Mouse (Mus musculus) heart, embryonic 15.5 days (tissue): ENCODE measurements around the gene Tmem233. TPM values are rescaled to one million over a fixed set of nuclear protein-coding genes. Genes with fewer than 3 reads are reported as not detected.

Experiments used
- ATAC-seq: fragments of 200-750 bp; cut with Nextera tagmentation; replicated peaks from 2 replicates; pipeline ENCODE4 v1.8.0; 2017; ENCODE audit warnings: low read depth, moderate TSS enrichment; ENCODE audit not compliant: insufficient number of reproducible peaks, insufficient read depth, low FRiP score
- H3K27ac ChIP-seq: fragments of 300-500 bp; sonication (generic); 2 replicates; pipeline ENCODE4 v1.5.1; 2015; ENCODE audit warnings: mild to moderate bottlenecking, inconsistent platforms
- H3K27me3 ChIP-seq: fragments of 300-500 bp; sonication (generic); 2 replicates; pipeline ENCODE4 v1.6.1; 2015; ENCODE audit warnings: inconsistent platforms
- H3K36me3 ChIP-seq: fragments of 300-500 bp; sonication (generic); 2 replicates; pipeline ENCODE4 v1.6.1; 2015; ENCODE audit warnings: mild to moderate bottlenecking, inconsistent platforms
- H3K4me1 ChIP-seq: fragments of 300-500 bp; sonication (generic); replicated peaks from 2 replicates; pipeline ENCODE4 v1.6.1; 2015; ENCODE audit warnings: inconsistent platforms
- H3K4me2 ChIP-seq: fragments of 300-500 bp; sonication (generic); 2 replicates; pipeline ENCODE4 v1.6.1; 2015; ENCODE audit warnings: inconsistent platforms, mild to moderate bottlenecking, moderate library complexity
- H3K4me3 ChIP-seq: fragments of 300-500 bp; sonication (generic); 2 replicates; pipeline ENCODE4 v1.5.1; 2015; ENCODE audit warnings: mild to moderate bottlenecking, inconsistent platforms
- H3K9ac ChIP-seq: fragments of 300-500 bp; sonication (generic); 2 replicates; pipeline ENCODE4 v1.6.1; 2015; ENCODE audit warnings: mild to moderate bottlenecking, inconsistent platforms
- H3K9me3 ChIP-seq: fragments of 300-500 bp; sonication (generic); replicated peaks from 2 replicates; pipeline ENCODE4 v1.6.1; 2016; ENCODE audit warnings: inconsistent platforms
- WGBS: fragments of 180-500 bp; shearing (Covaris S2); methylation state at CpG from one replicate; pipeline ENCODE4 v1.1.7; 2015; ENCODE audit warnings: mixed read lengths; 5-methylcytosine and 5-hydroxymethylcytosine counted together
- polyA plus RNA-seq: library from polyadenylated mRNA; unstranded; fragments of >200 nt; fragmentation: Nextera tagmentation; extraction: Ambion mirVana; gene quantifications from 2 replicates; pipeline ENCODE4 v1.2.1, GENCODE M21; 2015

The Tmem233 gene
- not detected in 2 replicates for polyA plus RNA-seq

DNA sequence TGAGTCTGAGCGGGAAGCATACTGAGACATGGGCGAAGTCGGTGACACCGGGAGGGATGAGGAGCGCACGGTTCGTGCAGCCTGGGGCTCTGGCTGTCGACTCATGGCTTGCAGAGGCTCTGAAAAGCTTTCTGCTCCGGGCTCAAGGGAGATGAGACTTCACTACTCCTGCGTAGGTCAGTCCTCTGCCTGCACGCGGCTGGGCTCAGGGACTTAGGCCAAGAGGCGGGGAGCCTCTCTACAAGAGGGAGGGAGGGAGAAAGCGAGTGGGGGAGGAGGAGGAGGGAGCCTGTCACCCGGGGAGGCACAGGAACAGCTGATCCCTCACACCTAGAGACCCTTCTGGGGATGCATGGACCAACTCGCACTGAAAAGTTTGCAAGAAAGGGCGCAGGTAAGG lies at the start of gene Tmem233:
Tmem233 (minus strand) TSS at position 164 of the 400 bp plus-strand sequence.
- H3K27ac ChIP-seq, result no peak within 1 kb of the TSS
- ATAC-seq, result no peak
- no peaks in the 10 kb centered on the region for H3K36me3 ChIP-seq
- H3K9ac ChIP-seq, result no peak within 1 kb of the TSS
- H3K4me2 ChIP-seq, result no peak within 1 kb of the TSS
- H3K4me1 ChIP-seq, result no peaks in the 10 kb centered on the region
- H3K9me3 ChIP-seq, result no peaks in the 10 kb centered on the region
- WGBS, result 6% methylated on average over 17 of the region's 17 CpGs
- peaks cover 32% of the 10 kb centered on the region for H3K27me3 ChIP-seq
- no peak within 1 kb of the TSS for H3K4me3 ChIP-seq

DNA sequence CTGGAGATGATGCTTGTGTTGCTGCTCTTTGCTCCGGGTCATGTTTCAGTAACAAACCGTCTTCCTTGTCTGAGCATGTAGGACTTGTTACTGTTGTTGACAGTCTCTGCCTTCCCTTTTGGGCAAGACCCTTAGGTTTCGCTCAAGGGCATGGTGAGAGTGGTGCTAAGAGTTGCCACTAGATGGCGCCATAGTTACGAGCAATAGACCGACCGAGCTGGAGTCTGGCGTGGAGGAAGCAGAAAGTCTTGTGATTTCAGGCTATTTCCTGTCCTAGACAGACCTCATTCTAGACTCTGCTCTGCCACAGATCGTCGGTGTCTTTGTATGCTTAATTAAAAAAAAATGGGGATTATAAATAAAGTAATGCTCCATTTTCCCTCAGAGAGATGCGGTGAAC lies 40.3 kb upstream of the Tmem233 start:
- Histone ChIP-seq H3K9ac (no peak overlapping the region), H3K4me1 (no peaks in the 10 kb centered on the region), H3K4me3 (no peak overlapping the region), H3K9me3 (no peaks in the 10 kb centered on the region), H3K27ac (no peak overlapping the region), H3K27me3 (peaks cover 10% of the 10 kb centered on the region; the same call in 1 of the 2 replicates), H3K36me3 (no peaks in the 10 kb centered on the region), H3K4me2 (no peak overlapping the region)
- no peak for ATAC-seq
- WGBS, result 9% methylated on average over 11 of the region's 11 CpGs

DNA sequence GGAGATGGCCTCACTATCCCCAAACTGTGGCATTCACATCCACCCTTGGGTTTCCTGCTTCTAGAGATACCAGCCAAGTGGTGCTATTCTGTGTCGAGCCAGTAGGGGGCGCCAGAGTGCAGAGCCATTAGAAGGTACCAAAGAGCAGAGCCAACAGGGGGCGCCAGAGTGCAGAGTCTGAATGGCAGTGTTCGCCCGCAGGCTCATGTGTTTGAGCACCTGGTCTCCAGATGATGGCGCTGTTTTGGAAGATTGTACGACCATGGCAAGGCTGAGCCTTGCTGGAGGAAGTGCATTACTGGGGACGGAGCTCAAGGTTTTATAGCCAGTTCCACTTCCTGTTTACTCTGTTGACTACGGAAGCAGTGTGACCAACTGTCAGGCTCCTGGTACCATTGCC lies 33.5 kb upstream of the Tmem233 start:
- Histone ChIP-seq H3K27me3 (peaks cover 4% of the 10 kb centered on the region; the same call in 1 of the 2 replicates), H3K4me1 (no peaks in the 10 kb centered on the region), H3K27ac (no peak overlapping the region), H3K9ac (no peak overlapping the region), H3K36me3 (no peaks in the 10 kb centered on the region), H3K9me3 (no peaks in the 10 kb centered on the region), H3K4me2 (no peak overlapping the region), H3K4me3 (no peak overlapping the region)
- no peak for ATAC-seq
- 44% methylated on average over 9 of the region's 9 CpGs for WGBS

DNA sequence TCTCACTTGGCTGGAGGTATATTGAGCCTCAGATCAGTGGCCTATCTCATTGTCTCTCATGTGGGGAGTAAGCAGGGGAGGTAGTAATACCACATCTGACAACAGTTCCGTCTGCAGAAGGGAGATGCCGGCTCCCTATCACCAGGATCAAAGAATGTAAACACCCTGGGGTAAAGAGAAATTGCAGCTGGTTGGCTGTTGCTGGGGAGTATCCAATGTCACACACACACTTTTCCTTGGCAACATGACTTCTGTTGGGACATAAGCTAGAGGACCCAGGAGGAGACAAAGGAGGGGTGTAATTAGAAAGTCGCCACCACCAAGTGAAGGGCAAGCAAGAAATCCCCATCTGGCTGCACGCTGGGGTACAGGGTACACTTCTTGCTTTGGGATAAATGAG lies 33.1 kb upstream of the Tmem233 start:
- Histone ChIP-seq H3K9me3 (no peaks in the 10 kb centered on the region), H3K9ac (no peak overlapping the region), H3K27ac (no peak overlapping the region), H3K4me1 (no peaks in the 10 kb centered on the region), H3K4me3 (no peak overlapping the region), H3K4me2 (no peak overlapping the region), H3K27me3 (peaks cover 4% of the 10 kb centered on the region; the same call in 1 of the 2 replicates), H3K36me3 (no peaks in the 10 kb centered on the region)
- 43% methylated on average over 4 of the region's 4 CpGs for WGBS
- ATAC-seq, result no peak

DNA sequence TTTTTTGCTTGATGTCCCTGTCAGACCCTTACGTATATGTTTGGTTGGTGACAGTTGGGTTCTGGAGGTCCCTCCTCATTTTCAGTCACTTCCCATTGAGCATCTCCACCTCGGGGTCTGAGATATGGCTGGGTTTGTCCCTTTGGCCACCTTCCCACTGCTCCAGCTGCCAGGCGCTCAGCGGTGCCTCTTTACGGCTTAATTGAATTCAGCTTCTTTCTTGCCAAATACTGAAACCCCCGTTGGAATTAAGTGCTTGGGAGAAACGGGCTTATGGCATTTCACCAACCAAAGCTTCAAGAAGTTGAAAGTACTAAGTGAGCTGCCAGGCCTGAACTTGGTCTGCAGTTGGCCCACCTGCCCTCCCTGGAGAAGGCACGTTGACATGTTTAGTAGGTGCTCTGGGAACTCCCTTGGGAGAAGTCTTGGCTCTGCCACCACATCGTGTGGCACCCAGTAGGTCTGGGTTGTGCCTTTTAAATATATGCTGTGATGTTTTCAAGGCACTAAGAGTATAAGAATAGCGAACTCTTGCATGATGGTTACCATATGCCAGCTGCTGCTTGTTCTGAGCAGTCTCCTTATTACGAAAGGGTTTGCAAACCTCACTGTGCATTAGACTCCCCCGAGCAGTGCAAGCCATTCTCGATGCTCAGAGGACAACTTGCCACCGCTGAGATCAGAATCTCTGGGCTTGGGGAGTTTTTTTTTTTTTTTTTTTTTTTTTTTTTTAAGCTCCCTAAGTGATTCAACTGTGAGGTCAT lies 32.2 kb upstream of the Tmem233 start:
- H3K9me3 ChIP-seq, result no peaks in the 10 kb centered on the region
- H3K4me1 ChIP-seq, result no peaks in the 10 kb centered on the region
- no peak overlapping the region for H3K27ac ChIP-seq
- ATAC-seq, result no peak
- no peaks in the 10 kb centered on the region for H3K36me3 ChIP-seq
- 68% methylated on average over 14 of the region's 14 CpGs for WGBS
- H3K27me3 ChIP-seq, result peaks cover 4% of the 10 kb centered on the region; the same call in 1 of the 2 replicates
- H3K4me3 ChIP-seq, result no peak overlapping the region
- no peak overlapping the region for H3K9ac ChIP-seq
- H3K4me2 ChIP-seq, result no peak overlapping the region

DNA sequence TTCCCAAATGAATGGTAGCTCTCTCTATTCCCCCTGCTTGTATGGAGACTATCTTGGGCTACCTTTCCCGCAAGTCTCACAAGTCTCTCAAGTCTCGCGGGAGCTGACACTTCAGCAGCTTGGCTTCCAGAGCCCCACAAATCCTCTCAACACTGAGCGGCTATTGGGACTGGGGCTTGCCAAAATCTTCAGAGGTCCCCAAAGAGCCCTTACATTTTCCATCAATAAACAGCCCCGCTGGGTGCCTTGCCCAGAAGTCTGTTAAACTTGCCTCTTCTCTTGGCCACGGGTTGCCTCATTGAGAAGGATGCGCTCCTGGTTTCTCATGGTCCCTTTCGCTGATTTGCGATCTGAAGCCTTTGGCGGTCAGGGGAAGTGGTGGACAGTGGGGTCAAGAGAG lies 25.6 kb upstream of the Tmem233 start:
- 86% methylated on average over 10 of the region's 10 CpGs for WGBS
- Histone ChIP-seq H3K36me3 (no peaks in the 10 kb centered on the region), H3K4me2 (no peak overlapping the region), H3K27me3 (no peaks in the 10 kb centered on the region), H3K4me3 (no peak overlapping the region), H3K9ac (no peak overlapping the region), H3K9me3 (no peaks in the 10 kb centered on the region), H3K4me1 (no peaks in the 10 kb centered on the region), H3K27ac (no peak overlapping the region)
- no peak for ATAC-seq

DNA sequence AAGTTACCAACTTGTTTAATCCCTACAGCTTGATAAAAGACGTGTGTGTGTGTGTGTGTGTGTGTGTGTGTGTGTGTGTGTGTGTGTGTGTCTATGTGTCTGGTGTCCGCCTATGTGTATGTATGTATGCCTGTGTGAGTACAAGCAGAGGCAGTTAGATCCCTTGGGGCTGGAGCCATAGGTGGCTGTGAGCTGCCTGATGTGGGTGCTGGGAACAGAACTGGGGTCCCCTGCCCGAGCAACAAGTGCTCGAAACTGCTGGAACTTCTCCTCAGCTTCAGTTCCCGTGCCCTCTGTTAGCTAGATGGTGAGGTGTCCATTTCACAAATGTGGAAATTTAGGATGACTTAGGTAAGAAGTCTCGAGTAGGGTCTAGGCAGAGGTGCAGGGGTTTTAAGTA lies 1.2 kb upstream of the Tmem233 start:
- Histone ChIP-seq H3K36me3 (no peaks in the 10 kb centered on the region), H3K9ac (no peak overlapping the region), H3K9me3 (no peaks in the 10 kb centered on the region), H3K4me3 (no peak overlapping the region), H3K4me1 (no peaks in the 10 kb centered on the region), H3K27ac (no peak overlapping the region), H3K27me3 (peaks cover 32% of the 10 kb centered on the region), H3K4me2 (no peak overlapping the region)
- WGBS, result 80% methylated on average over 6 of the region's 6 CpGs
- ATAC-seq, result no peak

DNA sequence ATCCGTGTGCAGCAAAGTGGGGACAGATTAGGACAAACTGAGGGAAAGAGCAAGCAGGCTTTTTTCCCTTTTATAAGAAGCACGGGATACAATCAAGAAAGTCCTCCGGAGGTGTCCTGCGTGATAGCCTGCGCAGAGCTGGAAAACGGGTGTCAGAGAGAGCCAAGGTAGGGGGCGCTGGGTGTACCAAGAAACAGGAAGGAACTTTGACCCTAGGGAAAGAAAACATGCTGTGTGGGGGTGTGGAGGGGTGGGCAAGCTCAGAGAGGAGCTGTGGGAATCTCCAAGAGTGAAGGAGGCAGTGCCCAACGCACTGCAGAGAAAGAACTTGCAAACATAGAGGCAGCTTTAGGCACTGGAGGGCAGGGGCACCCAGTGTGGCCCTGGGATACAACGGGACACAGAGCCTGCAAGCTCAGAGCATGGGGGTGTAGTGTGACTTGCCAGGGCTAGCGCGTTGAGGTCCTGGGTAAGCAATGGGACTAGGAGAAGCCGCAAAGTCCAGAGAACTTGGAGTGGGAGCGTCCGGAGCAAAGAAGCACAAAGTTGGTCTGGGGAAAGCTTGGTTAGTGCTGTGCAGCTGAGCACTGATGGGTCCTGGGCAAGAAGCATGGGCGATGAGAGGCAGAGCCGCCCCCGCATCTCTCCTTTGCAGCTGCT lies 673 bp downstream of the Tmem233 start:
- WGBS, result 37% methylated on average over 17 of the region's 17 CpGs
- H3K9ac ChIP-seq, result no peak overlapping the region
- H3K4me1 ChIP-seq, result no peaks in the 10 kb centered on the region
- peaks cover 32% of the 10 kb centered on the region for H3K27me3 ChIP-seq
- H3K4me3 ChIP-seq, result no peak overlapping the region
- H3K4me2 ChIP-seq, result no peak overlapping the region
- no peak overlapping the region for H3K27ac ChIP-seq
- no peaks in the 10 kb centered on the region for H3K9me3 ChIP-seq
- H3K36me3 ChIP-seq, result no peaks in the 10 kb centered on the region
- ATAC-seq, result no peak

DNA sequence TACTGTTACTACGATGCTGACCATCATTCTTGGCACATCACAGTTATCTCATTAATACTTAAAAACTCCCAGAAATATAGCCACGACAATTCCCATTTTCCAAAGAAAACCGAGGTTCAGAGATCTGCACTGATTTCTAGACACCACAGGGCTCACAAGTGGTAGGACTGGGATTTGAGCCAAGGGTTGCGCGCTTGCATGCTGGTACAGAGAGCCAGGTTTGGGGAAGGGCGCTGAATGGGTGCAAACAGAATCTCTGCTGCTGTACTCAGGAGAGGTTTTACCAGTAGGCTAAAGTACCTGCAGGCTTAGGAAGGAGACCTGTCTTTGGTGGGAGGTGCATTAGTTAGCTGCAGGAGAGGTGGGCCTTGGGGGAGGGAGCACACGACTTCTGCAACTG lies 1.4 kb downstream of the Tmem233 start:
- Histone ChIP-seq H3K4me1 (no peaks in the 10 kb centered on the region), H3K36me3 (no peaks in the 10 kb centered on the region), H3K4me3 (no peak overlapping the region), H3K27ac (no peak overlapping the region), H3K4me2 (no peak overlapping the region), H3K27me3 (peaks cover 32% of the 10 kb centered on the region), H3K9ac (no peak overlapping the region), H3K9me3 (no peaks in the 10 kb centered on the region)
- no peak for ATAC-seq
- WGBS, result 67% methylated on average over 7 of the region's 7 CpGs

DNA sequence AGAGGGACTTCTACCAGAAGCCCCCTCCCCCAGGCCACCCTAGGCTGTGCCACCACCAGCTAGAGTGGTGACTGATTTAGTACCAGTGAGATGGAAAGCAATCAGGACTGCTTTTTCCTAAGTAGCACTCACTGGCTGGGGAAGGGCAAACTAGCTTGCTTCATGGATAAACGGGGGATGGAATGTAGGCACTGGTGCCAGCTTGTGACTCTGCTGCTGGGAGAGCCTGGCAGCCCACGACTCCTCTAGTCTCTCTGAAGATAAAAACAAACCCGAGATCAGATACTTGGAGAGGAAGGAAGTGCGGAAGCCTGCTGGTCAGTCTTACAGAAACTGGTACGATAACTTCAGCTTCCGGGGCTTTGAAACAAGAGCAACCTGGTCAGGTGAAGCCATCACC lies 2.3 kb downstream of the Tmem233 start:
- H3K9ac ChIP-seq, result no peak overlapping the region
- 29% methylated on average over 6 of the region's 6 CpGs for WGBS
- no peak for ATAC-seq
- no peak overlapping the region for H3K4me2 ChIP-seq
- peaks cover 32% of the 10 kb centered on the region for H3K27me3 ChIP-seq
- no peak overlapping the region for H3K4me3 ChIP-seq
- no peak overlapping the region for H3K27ac ChIP-seq
- no peaks in the 10 kb centered on the region for H3K36me3 ChIP-seq
- H3K4me1 ChIP-seq, result no peaks in the 10 kb centered on the region
- H3K9me3 ChIP-seq, result no peaks in the 10 kb centered on the region

DNA sequence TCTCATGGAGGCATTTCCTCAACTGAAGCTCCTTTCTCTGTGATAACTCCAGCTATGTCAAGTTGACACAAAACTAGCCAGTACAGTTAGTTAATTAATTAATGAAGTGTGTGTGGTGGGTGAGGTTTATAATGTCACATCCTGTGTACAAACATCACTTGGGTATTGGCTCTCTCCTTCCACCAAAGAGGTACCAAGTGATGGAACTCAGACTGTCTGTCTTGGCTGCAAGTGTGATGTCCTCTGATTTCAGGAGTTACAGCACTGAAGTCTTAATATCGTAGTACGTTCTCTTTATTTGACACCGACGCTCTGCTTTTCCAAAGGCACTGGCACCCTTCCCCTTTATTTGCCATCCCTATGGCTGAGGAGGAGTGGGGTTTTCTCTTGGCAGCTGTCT lies 13.4 kb downstream of the Tmem233 start:
- H3K4me1 ChIP-seq, result no peaks in the 10 kb centered on the region
- ATAC-seq, result no peak
- WGBS, result 84% methylated on average over 4 of the region's 4 CpGs

DNA sequence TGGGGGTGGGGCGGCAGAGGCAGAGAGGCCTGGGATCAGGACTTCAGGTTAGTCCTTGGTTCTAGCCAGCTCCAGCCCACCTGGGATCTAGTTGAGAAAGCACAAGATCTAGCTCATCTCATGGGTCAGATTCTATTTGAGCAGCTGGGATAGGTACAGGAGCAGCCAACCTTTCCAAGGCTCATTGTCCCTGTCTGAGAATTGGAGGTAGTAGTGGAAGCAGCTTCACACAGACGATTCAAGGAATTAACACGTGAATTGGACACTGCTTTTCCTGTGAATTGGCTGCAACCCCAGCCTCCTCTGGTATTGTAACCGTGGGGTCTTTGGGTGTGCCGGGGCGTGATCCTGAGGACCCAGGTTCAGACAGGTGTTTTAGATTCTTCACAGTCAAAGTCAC lies 30.2 kb downstream of the Tmem233 start:
- Histone ChIP-seq H3K9me3 (no peaks in the 10 kb centered on the region), H3K36me3 (no peaks in the 10 kb centered on the region), H3K27me3 (no peaks in the 10 kb centered on the region), H3K4me3 (no peak overlapping the region), H3K9ac (no peak overlapping the region), H3K27ac (no peak overlapping the region), H3K4me1 (no peaks in the 10 kb centered on the region), H3K4me2 (no peak overlapping the region)
- ATAC-seq, result no peak
- 53% methylated on average over 6 of the region's 6 CpGs for WGBS

More for the DNA sequence above, 13.4 kb downstream of the Tmem233 start:
- no peak overlapping the region for H3K9ac ChIP-seq
- no peaks in the 10 kb centered on the region for H3K36me3 ChIP-seq
- H3K4me3 ChIP-seq, result no peak overlapping the region
- no peak overlapping the region for H3K4me2 ChIP-seq
- no peaks in the 10 kb centered on the region for H3K9me3 ChIP-seq
- H3K27me3 ChIP-seq, result no peaks in the 10 kb centered on the region
- no peak overlapping the region for H3K27ac ChIP-seq
